Mouse (Mus musculus): ENCODE data around the gene Eif3f. TPM values are rescaled to one million over a fixed set of nuclear protein-coding genes. Genes with fewer than 3 reads are reported as not detected.

Eif3f gene
- polyA plus RNA-seq, 1 experiment from 2014 or later = 49.2 TPM

DNA sequence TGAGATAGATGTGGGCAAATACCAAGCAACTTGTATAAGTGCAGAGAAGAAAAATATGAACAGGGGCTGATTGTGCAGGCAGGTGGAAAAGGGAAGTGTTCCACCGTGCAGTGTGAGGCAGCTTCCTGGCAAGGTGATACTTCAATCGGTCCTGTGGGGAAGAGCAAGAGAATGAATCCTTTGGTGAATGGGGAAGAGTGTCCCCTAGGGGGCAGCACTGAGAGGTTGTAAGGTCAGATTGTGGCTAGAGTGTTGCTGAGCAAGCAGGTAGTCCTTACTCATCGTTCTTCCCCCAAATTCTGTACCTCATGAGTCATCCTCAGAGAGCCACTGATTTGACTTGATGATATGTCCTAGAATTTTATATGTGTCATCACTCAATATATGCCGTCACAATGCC is 20.0 kb downstream of the Eif3f start:
- Histone ChIP-seq H3K36me3 (ENCODE audit: control insufficient read depth, insufficient read depth) (no peaks in the 10 kb centered on the region), H3K27me3 (ENCODE audit: control insufficient read depth, insufficient read depth, low read length) (peaks cover 40% of the 10 kb centered on the region)

DNA sequence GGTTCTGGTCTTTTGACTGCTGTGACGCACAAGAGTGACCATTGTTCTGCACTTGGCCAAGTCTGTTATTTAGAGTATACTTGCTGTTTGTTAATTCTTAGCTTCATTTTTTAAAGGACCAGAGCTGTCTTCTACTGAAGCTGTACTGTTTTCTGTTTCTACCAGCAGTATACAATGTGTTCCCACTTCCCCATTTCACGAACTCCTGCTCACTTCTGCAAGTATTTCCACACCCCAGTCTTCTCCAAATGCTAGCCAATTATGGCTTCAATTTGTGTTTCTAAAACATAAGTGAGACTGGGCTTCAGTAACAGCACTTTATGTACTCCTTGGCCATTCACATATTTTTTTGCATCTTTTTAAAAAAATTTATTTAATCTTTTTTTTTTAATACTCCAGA is 23.5 kb downstream of the Eif3f start:
- WGBS = 66% methylated on average over 2 of the region's 2 CpGs
- ATAC-seq (replicated peaks; ENCODE audit: extremely low read depth, insufficient read depth, low FRiP score) = no peak

More for the DNA sequence above, 20.0 kb downstream of the Eif3f start:
- Histone ChIP-seq H3K27ac (ENCODE audit: low read length) (no peak overlapping the region), H3K4me1 (ENCODE audit: control insufficient read depth, insufficient read depth, low read length) (peaks cover 10% of the 10 kb centered on the region), H3K9me3 (replicated peaks; ENCODE audit: control insufficient read depth, low read length) (no peaks in the 10 kb centered on the region), H3K4me3 (ENCODE audit: low read length) (no peak overlapping the region), H3K9ac (ENCODE audit: low read length) (no peak overlapping the region), H3K4me2 (ENCODE audit: low read depth, low read length) (no peak overlapping the region)
- 40% methylated on average over 4 of the region's 4 CpGs for WGBS
- ATAC-seq (replicated peaks; ENCODE audit: extremely low read depth, insufficient read depth, low FRiP score) = no peak

DNA sequence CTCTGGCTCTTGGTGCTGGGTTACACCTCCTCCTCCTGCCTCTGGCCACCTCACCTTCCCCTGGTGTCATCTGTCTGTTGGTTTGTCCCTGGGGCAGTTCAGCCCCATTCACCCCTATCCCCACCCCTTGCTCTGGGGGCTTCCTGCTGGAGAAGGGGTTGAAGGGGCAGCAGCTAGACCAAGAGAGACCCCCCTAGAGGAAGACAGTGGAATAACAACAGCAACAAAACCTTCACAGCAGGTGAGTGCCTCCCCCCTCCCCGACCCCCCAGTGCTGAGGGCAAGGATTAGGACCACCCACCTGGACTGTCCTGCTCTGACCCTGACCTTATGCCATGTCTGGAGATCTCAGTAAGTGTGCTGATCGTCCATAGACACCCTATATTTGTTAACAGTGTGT is 31.8 kb downstream of the Eif3f start:
- ATAC-seq (replicated peaks; ENCODE audit: extremely low read depth, insufficient read depth, low FRiP score) = no peak
- no peaks in the 10 kb centered on the region for H3K36me3 ChIP-seq (ENCODE audit: control insufficient read depth, insufficient read depth)
- no peaks in the 10 kb centered on the region for H3K9me3 ChIP-seq (replicated peaks; ENCODE audit: control insufficient read depth, low read length)
- no peak overlapping the region for H3K4me3 ChIP-seq (ENCODE audit: low read length)
- H3K27me3 ChIP-seq (ENCODE audit: control insufficient read depth, insufficient read depth, low read length) = peaks cover 7% of the 10 kb centered on the region; the same call in 1 of the 2 replicates
- no peak overlapping the region for H3K9ac ChIP-seq (ENCODE audit: low read length)
- WGBS = 40% methylated on average over 2 of the region's 2 CpGs
- H3K4me2 ChIP-seq (ENCODE audit: low read depth, low read length) = no peak overlapping the region
- no peaks in the 10 kb centered on the region for H3K4me1 ChIP-seq (ENCODE audit: control insufficient read depth, insufficient read depth, low read length)
- H3K27ac ChIP-seq (ENCODE audit: low read length) = no peak overlapping the region

More for the DNA sequence above, 23.5 kb downstream of the Eif3f start:
- H3K27ac ChIP-seq (ENCODE audit: low read length) = no peak overlapping the region
- no peak overlapping the region for H3K4me3 ChIP-seq (ENCODE audit: low read length)
- no peaks in the 10 kb centered on the region for H3K9me3 ChIP-seq (replicated peaks; ENCODE audit: control insufficient read depth, low read length)
- H3K27me3 ChIP-seq (ENCODE audit: control insufficient read depth, insufficient read depth, low read length) = peaks cover 10% of the 10 kb centered on the region
- H3K4me1 ChIP-seq (ENCODE audit: control insufficient read depth, insufficient read depth, low read length) = no peaks in the 10 kb centered on the region
- no peaks in the 10 kb centered on the region for H3K36me3 ChIP-seq (ENCODE audit: control insufficient read depth, insufficient read depth)
- H3K4me2 ChIP-seq (ENCODE audit: low read depth, low read length) = no peak overlapping the region
- H3K9ac ChIP-seq (ENCODE audit: low read length) = no peak overlapping the region

DNA sequence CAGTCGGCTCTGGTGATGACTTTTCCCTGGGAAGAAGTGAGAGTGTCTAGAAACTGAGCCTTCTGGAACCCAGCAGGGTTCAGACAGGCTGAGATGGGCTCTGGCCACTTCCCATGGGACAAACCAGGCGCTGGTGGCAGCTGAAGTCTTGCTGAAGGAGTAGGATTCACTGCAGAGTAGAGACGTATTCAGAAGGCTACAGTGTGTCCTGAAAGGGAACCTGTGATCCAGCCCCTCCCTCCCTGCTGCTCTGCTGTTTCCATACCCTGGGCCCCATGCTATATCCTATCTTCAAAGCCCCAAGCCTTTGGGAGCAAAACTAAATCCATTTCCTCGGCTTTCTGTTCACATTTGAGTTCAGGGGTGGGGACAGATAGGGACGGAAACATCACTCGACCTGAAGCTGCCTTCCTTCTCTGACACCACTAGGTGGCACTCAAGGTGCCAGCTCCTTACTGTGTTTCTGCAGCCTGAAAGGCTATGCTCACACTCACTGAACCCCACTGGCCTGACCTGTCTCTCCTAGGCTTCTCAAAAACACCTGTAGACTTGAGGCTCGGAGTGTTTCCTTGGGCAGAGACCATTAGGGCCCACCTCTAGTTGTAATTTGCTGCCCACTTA is 32.6 kb downstream of the Eif3f start:
- Histone ChIP-seq H3K9me3 (replicated peaks; ENCODE audit: control insufficient read depth, low read length) (no peaks in the 10 kb centered on the region), H3K4me2 (ENCODE audit: low read depth, low read length) (no peak overlapping the region), H3K4me1 (ENCODE audit: control insufficient read depth, insufficient read depth, low read length) (no peaks in the 10 kb centered on the region), H3K36me3 (ENCODE audit: control insufficient read depth, insufficient read depth) (no peaks in the 10 kb centered on the region), H3K4me3 (ENCODE audit: low read length) (no peak overlapping the region), H3K27me3 (ENCODE audit: control insufficient read depth, insufficient read depth, low read length) (peaks cover 8% of the 10 kb centered on the region; the same call in 1 of the 2 replicates), H3K27ac (ENCODE audit: low read length) (no peak overlapping the region), H3K9ac (ENCODE audit: low read length) (no peak overlapping the region)
- WGBS = 26% methylated on average over 7 of the region's 7 CpGs
- ATAC-seq (replicated peaks; ENCODE audit: extremely low read depth, insufficient read depth, low FRiP score) = no peak

DNA sequence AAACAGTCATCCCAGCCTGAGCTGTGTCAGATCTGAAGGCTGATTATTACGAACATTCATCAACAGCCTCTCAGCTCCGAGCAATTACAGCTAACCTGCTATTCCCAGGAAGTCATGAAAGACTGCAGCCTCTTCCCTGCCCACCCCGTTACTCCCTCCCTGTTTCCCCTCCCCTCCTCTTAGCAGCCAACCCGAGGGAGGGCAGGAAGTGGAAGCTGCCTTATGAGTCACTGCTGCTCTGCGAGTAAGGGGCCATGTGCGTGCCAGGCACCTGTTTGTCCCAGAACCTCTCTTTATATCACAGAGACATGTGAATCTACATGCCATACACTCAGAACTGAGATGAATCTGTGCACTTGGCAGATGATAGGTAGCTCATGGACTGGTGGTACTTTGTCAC is 34.0 kb downstream of the Eif3f start:
- Histone ChIP-seq H3K4me2 (ENCODE audit: low read depth, low read length) (no peak overlapping the region), H3K36me3 (ENCODE audit: control insufficient read depth, insufficient read depth) (no peaks in the 10 kb centered on the region), H3K9ac (ENCODE audit: low read length) (no peak overlapping the region), H3K9me3 (replicated peaks; ENCODE audit: control insufficient read depth, low read length) (no peaks in the 10 kb centered on the region), H3K27me3 (ENCODE audit: control insufficient read depth, insufficient read depth, low read length) (peaks cover 5% of the 10 kb centered on the region; the same call in 1 of the 2 replicates), H3K27ac (ENCODE audit: low read length) (no peak overlapping the region), H3K4me1 (ENCODE audit: control insufficient read depth, insufficient read depth, low read length) (no peaks in the 10 kb centered on the region), H3K4me3 (ENCODE audit: low read length) (no peak overlapping the region)
- WGBS = 34% methylated on average over 6 of the region's 6 CpGs
- ATAC-seq (replicated peaks; ENCODE audit: extremely low read depth, insufficient read depth, low FRiP score) = no peak

DNA sequence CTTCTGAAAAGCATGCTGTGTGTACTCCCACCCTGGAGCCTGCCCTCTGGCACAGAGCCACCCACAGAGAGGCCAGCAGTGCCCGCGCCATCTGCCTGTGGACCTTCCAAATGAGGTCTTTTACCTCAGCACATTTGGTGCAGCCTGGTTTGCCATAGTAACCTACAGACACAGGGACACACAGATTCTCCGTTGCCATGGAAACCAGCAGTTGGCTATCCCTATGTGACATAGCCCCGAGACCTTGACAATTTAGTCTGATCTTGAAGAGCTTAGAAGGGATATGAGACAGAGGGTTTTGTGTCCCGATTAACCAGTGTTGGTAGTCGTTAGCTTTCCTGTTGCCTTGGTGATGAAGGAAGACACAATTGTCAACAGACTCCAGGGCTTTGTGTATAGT is 38.1 kb downstream of the Eif3f start:
- Histone ChIP-seq H3K27ac (ENCODE audit: low read length) (no peak overlapping the region), H3K4me2 (ENCODE audit: low read depth, low read length) (no peak overlapping the region)

DNA sequence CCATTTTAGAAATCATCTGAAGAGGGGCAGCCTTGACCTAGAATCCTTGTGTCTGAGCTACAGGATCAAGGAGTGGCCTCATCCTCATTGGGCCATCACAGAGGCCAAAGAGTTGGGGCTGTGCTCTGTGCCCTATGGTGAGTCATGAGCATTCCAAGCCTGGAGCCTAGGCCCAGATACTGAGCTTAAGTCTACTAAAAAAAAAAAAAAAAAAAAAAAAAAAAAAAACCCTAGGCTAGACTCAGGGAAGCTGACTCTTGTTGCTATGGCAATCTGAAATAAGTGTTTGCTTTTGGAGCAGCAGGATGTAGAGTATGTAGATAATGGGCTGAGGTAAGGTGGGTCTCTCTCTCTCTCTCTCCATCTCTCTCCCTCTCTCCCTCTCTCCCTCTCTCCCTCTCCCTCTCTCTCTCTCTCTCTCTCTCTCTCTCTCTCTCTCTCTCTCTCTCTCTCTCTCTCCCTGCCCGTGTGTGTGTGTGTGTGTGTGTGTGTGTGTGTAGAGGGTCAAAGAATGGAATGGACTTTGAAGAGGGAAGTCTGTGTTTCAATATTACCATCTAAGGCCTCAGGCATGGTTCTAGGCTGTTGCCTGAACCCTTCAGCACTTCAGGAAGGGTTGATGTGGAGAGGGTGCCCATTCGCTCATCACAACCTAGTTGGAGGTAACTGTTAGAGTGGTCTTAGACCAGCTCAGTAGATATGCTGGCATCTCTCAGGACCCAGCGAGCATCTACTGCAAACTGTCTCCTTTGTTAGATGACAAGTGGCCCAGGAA is 51.9 kb downstream of the Eif3f start:
- Histone ChIP-seq H3K36me3 (ENCODE audit: control insufficient read depth, insufficient read depth) (no peaks in the 10 kb centered on the region), H3K4me3 (ENCODE audit: low read length) (no peak overlapping the region), H3K4me2 (ENCODE audit: low read depth, low read length) (no peak overlapping the region), H3K9ac (ENCODE audit: low read length) (no peak overlapping the region), H3K27ac (ENCODE audit: low read length) (no peak overlapping the region), H3K27me3 (ENCODE audit: control insufficient read depth, insufficient read depth, low read length) (no peaks in the 10 kb centered on the region), H3K9me3 (replicated peaks; ENCODE audit: control insufficient read depth, low read length) (no peaks in the 10 kb centered on the region), H3K4me1 (ENCODE audit: control insufficient read depth, insufficient read depth, low read length) (no peaks in the 10 kb centered on the region)
- 73% methylated on average over 2 of the region's 3 CpGs for WGBS
- no peak for ATAC-seq (replicated peaks; ENCODE audit: extremely low read depth, insufficient read depth, low FRiP score)

More for the DNA sequence above, 38.1 kb downstream of the Eif3f start:
- H3K36me3 ChIP-seq (ENCODE audit: control insufficient read depth, insufficient read depth) = no peaks in the 10 kb centered on the region
- 0 out of 2 replicates have a peak, but pooled peaks cover 5% of the 10 kb centered on the region for H3K27me3 ChIP-seq (ENCODE audit: control insufficient read depth, insufficient read depth, low read length)
- 63% methylated on average over 6 of the region's 6 CpGs for WGBS
- H3K4me1 ChIP-seq (ENCODE audit: control insufficient read depth, insufficient read depth, low read length) = no peaks in the 10 kb centered on the region
- no peak for ATAC-seq (replicated peaks; ENCODE audit: extremely low read depth, insufficient read depth, low FRiP score)
- H3K9ac ChIP-seq (ENCODE audit: low read length) = no peak overlapping the region
- H3K4me3 ChIP-seq (ENCODE audit: low read length) = no peak overlapping the region
- H3K9me3 ChIP-seq (replicated peaks; ENCODE audit: control insufficient read depth, low read length) = no peaks in the 10 kb centered on the region

DNA sequence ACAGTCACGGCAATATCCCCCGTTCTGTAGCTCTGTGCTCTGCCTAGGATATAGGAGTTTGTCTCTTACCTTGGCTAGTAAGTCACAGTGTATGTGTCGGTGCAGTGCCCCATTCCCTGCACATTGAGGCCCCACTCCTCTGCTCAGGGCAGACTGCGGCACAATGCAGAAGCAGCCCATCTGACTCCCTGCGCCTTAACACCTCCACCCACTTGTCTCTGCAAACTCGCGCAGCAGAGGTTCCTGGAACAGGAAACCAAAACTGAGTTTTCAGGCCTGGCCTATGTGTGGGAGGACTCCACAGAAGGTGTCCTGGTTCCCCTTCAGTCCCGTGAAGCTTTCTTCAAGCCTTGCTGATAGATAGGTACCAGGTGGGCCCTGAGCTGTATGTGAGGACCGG is 57.0 kb downstream of the Eif3f start:
- Histone ChIP-seq H3K36me3 (ENCODE audit: control insufficient read depth, insufficient read depth) (no peaks in the 10 kb centered on the region), H3K4me3 (ENCODE audit: low read length) (no peak overlapping the region), H3K9me3 (replicated peaks; ENCODE audit: control insufficient read depth, low read length) (no peaks in the 10 kb centered on the region), H3K4me2 (ENCODE audit: low read depth, low read length) (no peak overlapping the region), H3K27me3 (ENCODE audit: control insufficient read depth, insufficient read depth, low read length) (0 out of 2 replicates have a peak, but pooled peaks cover 3% of the 10 kb centered on the region), H3K4me1 (ENCODE audit: control insufficient read depth, insufficient read depth, low read length) (no peaks in the 10 kb centered on the region), H3K9ac (ENCODE audit: low read length) (no peak overlapping the region), H3K27ac (ENCODE audit: low read length) (no peak overlapping the region)
- no peak for ATAC-seq (replicated peaks; ENCODE audit: extremely low read depth, insufficient read depth, low FRiP score)
- 75% methylated on average over 9 of the region's 9 CpGs for WGBS

Measured in heart, embryonic 16.5 days (tissue).